Mouse (Mus musculus): ENCODE data around the gene Sec14l5. TPM values are rescaled to one million over a fixed set of nuclear protein-coding genes. Genes with fewer than 3 reads are reported as not detected.
"Not testable (repeated sequence)": the region's sequence is repeated elsewhere in the genome, so short reads cannot be mapped to it uniquely, and the experiment has no call there.

The Sec14l5 gene
- polyA plus RNA-seq, 1 experiment from 2014 or later: 0.10 TPM

DNA sequence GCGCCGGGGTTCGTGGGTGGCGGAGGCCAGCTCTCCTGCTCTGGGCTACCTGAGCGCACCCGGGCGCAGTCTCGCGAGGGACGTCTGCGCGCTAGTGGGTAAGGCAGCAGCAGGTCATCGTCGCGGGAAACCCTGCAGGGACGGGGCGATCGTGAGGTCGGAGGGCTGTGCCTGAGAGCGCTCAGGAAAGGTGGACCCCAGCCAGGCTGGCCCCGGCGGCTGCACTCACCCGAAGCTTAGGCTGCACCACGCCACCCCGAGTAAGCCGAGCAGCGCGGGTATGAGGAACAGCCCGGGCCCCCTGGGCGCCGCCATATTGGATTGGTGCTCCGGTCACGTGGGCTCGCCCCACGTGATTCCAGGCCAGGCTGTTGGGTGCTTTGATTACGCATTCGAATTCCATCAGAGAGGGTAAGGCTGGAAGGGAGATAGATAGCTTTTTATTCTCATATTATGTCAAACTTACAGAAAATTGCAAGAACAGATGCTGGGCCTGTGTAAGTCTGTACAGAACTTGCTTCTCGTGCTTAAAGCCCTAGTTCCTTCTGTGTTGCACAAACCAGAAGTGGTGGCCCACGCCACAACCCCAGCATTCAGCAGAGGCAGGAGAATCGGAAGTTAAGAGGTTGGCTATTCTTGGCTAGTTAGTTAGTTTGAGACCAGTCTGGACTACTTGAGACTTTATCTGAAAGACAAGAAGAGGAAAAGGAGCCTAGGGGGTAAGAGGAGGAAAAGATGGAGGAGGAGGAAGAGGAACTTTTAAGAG is 56.9 kb downstream of the Sec14l5 start, which contains the start of gene Nagpa:
Nagpa (minus strand) TSS at position 345 of the 766 bp plus-strand sequence.
- 4% methylated on average over 40 of the region's 40 CpGs for WGBS
- no peaks in the 10 kb centered on the region for H3K36me3 ChIP-seq (replicated peaks)
- peak within 1 kb of the TSS; percentile 77 for H3K27ac ChIP-seq (replicated peaks)
- peaks cover 7% of the 10 kb centered on the region; the same call in 1 of the 2 replicates for H3K27me3 ChIP-seq (replicated peaks; ENCODE audit: low read depth, poor library complexity, severe bottlenecking)
- peak; percentile 90 for DNase-seq (ENCODE audit: low spot score)
- peak within 1 kb of the TSS; percentile 94 for H3K4me3 ChIP-seq
- H3K9me3 ChIP-seq: no peaks in the 10 kb centered on the region
- H3K4me1 ChIP-seq: peaks cover 15% of the 10 kb centered on the region

- H3K27me3 ChIP-seq (replicated peaks; ENCODE audit: low read depth, poor library complexity, severe bottlenecking): peaks cover 7% of the 10 kb centered on the region; the same call in 1 of the 2 replicates
- 84% methylated on average over 5 of the region's 5 CpGs for WGBS
Measured at GRCm38 (mm10) chr16:5205431-5205970, 58.6 kb downstream of the Sec14l5 start.

GRCm38 (mm10) chr16:5206051-5206450 is 59.1 kb downstream of the Sec14l5 start:
- 77% methylated on average over 5 of the region's 5 CpGs for WGBS

More at GRCm38 (mm10) chr16:5205431-5205970, 58.6 kb downstream of the Sec14l5 start:
- Histone ChIP-seq H3K4me3 (no peak overlapping the region), H3K36me3 (replicated peaks) (no peaks in the 10 kb centered on the region), H3K4me1 (peaks cover 15% of the 10 kb centered on the region), H3K9me3 (no peaks in the 10 kb centered on the region), H3K27ac (replicated peaks) (no peak overlapping the region)
- DNase-seq (ENCODE audit: low spot score): no peak

DNA sequence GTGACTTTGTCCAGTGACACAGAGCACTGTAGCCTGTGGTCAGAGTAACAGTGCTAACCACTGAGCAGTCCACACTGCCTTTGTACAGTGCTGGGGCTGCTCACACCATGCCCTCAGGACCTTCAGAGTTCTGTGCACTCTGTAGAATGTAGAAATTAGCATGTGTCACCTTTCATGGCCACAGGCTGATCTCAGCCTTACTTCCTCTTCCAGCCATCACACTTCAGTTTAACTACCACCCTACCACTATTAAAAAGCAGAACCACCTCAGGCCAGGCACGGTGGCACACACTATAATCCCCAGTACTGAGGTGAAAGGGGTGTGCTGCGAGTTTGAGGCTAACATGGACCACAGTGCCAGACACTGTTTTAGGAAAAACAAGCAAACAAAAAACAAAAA is 63.5 kb downstream of the Sec14l5 start:
- Histone ChIP-seq H3K9me3 (no peaks in the 10 kb centered on the region), H3K36me3 (replicated peaks) (no peaks in the 10 kb centered on the region), H3K4me3 (no peak overlapping the region), H3K27me3 (replicated peaks; ENCODE audit: low read depth, poor library complexity, severe bottlenecking) (0 out of 2 replicates have a peak, but pooled peaks cover under 1% of the 10 kb centered on the region), H3K4me1 (no peaks in the 10 kb centered on the region), H3K27ac (replicated peaks) (no peak overlapping the region)
- DNase-seq (ENCODE audit: low spot score): no peak
- WGBS: 74% methylated on average over 2 of the region's 2 CpGs

More at GRCm38 (mm10) chr16:5206051-5206450, 59.1 kb downstream of the Sec14l5 start:
- Histone ChIP-seq H3K4me1 (peaks cover 15% of the 10 kb centered on the region), H3K36me3 (replicated peaks) (no peaks in the 10 kb centered on the region), H3K9me3 (no peaks in the 10 kb centered on the region), H3K27ac (replicated peaks) (no peak overlapping the region), H3K4me3 (no peak overlapping the region), H3K27me3 (replicated peaks; ENCODE audit: low read depth, poor library complexity, severe bottlenecking) (peaks cover 7% of the 10 kb centered on the region; the same call in 1 of the 2 replicates)
- DNase-seq (ENCODE audit: low spot score): no peak

GRCm38 (mm10) chr16:5212150-5212549 is 65.2 kb downstream of the Sec14l5 start:
- no peaks in the 10 kb centered on the region for H3K36me3 ChIP-seq (replicated peaks)
- H3K4me3 ChIP-seq: no peak overlapping the region
- H3K4me1 ChIP-seq: no peaks in the 10 kb centered on the region
- no peaks in the 10 kb centered on the region for H3K9me3 ChIP-seq
- WGBS: 85% methylated on average over 3 of the region's 3 CpGs
- no peaks in the 10 kb centered on the region for H3K27me3 ChIP-seq (replicated peaks; ENCODE audit: low read depth, poor library complexity, severe bottlenecking)
- H3K27ac ChIP-seq (replicated peaks): no peak overlapping the region
- no peak for DNase-seq (ENCODE audit: low spot score)

DNA sequence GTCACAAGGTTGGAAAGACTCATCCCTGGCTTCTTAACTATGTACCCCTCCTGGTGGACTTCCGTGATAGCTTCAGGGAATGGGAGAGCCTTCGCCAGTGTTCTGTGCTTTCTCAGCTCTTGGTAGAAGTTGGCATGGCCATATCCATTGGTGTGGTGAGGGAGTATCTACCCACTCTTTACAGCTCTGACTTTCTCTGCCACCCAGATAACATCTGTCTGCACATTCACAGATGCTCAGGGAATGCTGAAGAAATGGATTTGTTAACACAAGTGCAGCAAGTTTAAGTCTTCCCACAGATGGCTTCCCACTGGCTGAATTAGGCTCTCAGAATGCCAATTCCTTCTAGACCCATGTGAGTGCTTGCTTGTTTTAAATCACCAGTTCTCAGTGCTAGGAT is 67.2 kb downstream of the Sec14l5 start:
- Histone ChIP-seq H3K27me3 (replicated peaks; ENCODE audit: low read depth, poor library complexity, severe bottlenecking) (no peaks in the 10 kb centered on the region), H3K9me3 (no peaks in the 10 kb centered on the region), H3K4me1 (no peaks in the 10 kb centered on the region), H3K4me3 (no peak overlapping the region), H3K27ac (replicated peaks) (no peak overlapping the region), H3K36me3 (replicated peaks) (no peaks in the 10 kb centered on the region)
- 94% methylated on average over 2 of the region's 2 CpGs for WGBS
- DNase-seq (ENCODE audit: low spot score): no peak

DNA sequence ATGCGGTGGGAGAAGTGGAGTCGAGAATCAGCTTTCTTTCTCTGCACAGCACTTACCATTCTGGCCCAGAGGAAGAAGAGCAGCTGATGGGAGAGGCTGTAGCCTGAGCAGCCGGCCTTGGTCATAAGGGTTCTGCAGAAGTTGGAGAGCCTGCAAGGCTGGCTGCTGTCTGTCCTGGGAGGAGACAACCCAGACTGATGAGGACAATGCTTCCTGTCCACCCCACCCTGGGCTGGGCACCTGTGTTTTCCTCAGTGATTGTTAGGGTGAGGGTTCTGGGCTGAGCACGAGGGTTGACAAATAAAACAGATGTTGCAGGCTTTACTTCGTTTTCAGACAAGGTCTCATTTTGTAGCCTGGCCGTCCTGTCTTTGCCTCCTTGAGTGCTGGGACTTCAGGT is 69.8 kb downstream of the Sec14l5 start:
- 72% methylated on average over 6 of the region's 6 CpGs for WGBS
- Histone ChIP-seq H3K36me3 (replicated peaks) (no peaks in the 10 kb centered on the region), H3K4me1 (no peaks in the 10 kb centered on the region), H3K27me3 (replicated peaks; ENCODE audit: low read depth, poor library complexity, severe bottlenecking) (no peaks in the 10 kb centered on the region), H3K4me3 (no peak overlapping the region), H3K27ac (replicated peaks) (no peak overlapping the region), H3K9me3 (no peaks in the 10 kb centered on the region)
- DNase-seq (ENCODE audit: low spot score): no peak

- Histone ChIP-seq H3K4me1 (no peaks in the 10 kb centered on the region), H3K36me3 (replicated peaks) (no peaks in the 10 kb centered on the region), H3K4me3 (no peak overlapping the region), H3K27me3 (replicated peaks; ENCODE audit: low read depth, poor library complexity, severe bottlenecking) (no peaks in the 10 kb centered on the region), H3K27ac (replicated peaks) (no peak overlapping the region), H3K9me3 (no peaks in the 10 kb centered on the region)
- WGBS: 68% methylated on average over 5 of the region's 5 CpGs
- no peak for DNase-seq (ENCODE audit: low spot score)
Measured at GRCm38 (mm10) chr16:5217341-5218133, 70.6 kb downstream of the Sec14l5 start.

DNA sequence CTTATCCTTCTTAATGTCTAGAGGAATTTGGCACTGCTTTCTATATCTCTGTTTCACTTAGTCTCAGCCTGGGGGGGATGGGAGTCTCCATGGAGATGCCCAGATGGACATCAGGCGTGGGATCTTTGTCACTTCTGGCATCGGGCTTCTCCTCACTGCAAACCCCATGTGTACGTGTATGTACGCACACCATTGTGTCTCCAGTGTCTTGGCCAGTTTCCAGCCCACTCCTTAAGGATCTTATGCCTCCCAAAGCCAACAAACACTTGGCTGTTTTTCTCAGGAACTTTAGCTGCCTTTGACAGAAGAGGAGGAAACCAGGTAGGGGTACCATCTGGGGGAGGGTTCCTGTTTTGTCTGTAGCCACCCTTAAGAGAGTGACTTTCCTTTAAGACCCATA is 74.5 kb downstream of the Sec14l5 start:
- WGBS: 79% methylated on average over 4 of the region's 4 CpGs

DNA sequence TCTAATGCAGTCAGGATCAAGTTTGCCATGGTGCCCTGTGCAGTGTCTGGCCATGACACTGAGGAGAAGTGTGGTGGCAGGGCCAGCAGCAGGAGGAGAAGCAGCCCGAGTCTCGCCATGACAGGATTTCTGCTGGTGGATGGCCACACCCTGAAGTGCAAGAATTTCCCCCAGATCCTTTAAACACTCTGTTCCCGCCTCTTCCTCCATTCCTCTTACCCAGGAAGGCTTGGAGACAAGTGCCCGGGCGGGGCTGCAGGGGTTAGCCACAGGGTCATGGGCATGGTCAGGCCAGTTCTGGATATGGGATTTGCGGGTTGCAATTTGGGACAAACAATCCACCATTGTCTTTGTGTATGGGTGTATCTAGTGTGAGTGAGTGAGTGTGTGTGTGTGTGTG is 75.2 kb downstream of the Sec14l5 start, which contains the start of gene AU021092:
AU021092 (minus strand) TSS at position 160 of the 400 bp plus-strand sequence.
- H3K9me3 ChIP-seq: no peaks in the 10 kb centered on the region
- no peaks in the 10 kb centered on the region for H3K4me1 ChIP-seq
- no peak for DNase-seq (ENCODE audit: low spot score)
- no peaks in the 10 kb centered on the region for H3K27me3 ChIP-seq (replicated peaks; ENCODE audit: low read depth, poor library complexity, severe bottlenecking)
- H3K4me3 ChIP-seq: no peak within 1 kb of the TSS
- no peak within 1 kb of the TSS for H3K27ac ChIP-seq (replicated peaks)
- H3K36me3 ChIP-seq (replicated peaks): no peaks in the 10 kb centered on the region
- 71% methylated on average over 6 of the region's 6 CpGs for WGBS

More for the DNA sequence above, 74.5 kb downstream of the Sec14l5 start:
- no peak overlapping the region for H3K27ac ChIP-seq (replicated peaks)
- DNase-seq (ENCODE audit: low spot score): no peak
- no peaks in the 10 kb centered on the region for H3K9me3 ChIP-seq
- H3K4me3 ChIP-seq: no peak overlapping the region
- no peaks in the 10 kb centered on the region for H3K4me1 ChIP-seq
- H3K27me3 ChIP-seq (replicated peaks; ENCODE audit: low read depth, poor library complexity, severe bottlenecking): no peaks in the 10 kb centered on the region
- H3K36me3 ChIP-seq (replicated peaks): no peaks in the 10 kb centered on the region

DNA sequence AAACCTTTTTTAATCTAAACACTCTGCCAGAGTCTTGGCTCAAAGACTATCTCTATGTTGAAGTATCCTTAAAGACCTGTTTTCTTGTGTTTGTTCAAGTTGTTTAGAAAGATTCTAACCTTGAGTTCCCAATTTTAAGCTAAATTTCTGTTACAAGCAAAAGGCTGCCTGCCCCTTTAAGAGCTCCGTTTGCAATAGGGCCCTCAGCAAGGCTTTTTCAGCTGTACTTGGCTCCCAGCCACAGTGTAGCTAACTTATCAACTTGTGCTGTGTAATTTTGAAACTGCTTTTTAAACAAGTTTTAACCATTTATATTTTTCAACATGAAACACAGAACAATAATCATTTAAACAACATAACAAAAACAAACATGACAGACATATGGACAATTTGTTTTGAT is 79.6 kb downstream of the Sec14l5 start:
- H3K27me3 ChIP-seq (replicated peaks; ENCODE audit: low read depth, poor library complexity, severe bottlenecking); H3K4me3 ChIP-seq; H3K36me3 ChIP-seq (replicated peaks); H3K27ac ChIP-seq (replicated peaks); DNase-seq (ENCODE audit: low spot score); H3K4me1 ChIP-seq; H3K9me3 ChIP-seq: not testable (repeated sequence)
- 12% methylated on average over 1 of the region's 1 CpGs for WGBS

DNA sequence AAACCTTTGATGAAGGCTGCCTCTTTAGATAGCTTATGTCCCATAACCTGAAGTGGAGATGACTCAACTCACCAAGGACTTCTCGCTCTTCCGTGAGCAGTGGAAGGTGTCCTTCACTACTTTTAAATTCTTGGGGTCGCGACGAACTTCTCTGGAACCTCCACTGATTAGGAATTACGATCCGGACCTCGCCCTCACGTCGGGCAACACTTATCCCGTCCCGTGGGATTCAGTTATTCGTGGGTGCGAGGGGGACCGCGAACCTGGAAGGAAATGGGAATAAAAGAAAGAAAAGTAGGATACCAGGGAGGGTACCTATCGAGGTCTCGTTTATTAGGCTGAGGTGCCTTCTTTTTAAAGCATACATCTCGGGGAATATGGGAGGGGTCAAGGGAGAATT is 80.6 kb downstream of the Sec14l5 start:
- H3K27ac ChIP-seq (replicated peaks); H3K27me3 ChIP-seq (replicated peaks; ENCODE audit: low read depth, poor library complexity, severe bottlenecking); H3K36me3 ChIP-seq (replicated peaks); H3K9me3 ChIP-seq; DNase-seq (ENCODE audit: low spot score); H3K4me3 ChIP-seq; H3K4me1 ChIP-seq: not testable (repeated sequence)
- 84% methylated on average over 19 of the region's 19 CpGs for WGBS

All from embryonic facial prominence, embryonic 10.5 days (tissue).